Mouse (Mus musculus): Measurements from ENCODE around the gene Gkn1.

DNA sequence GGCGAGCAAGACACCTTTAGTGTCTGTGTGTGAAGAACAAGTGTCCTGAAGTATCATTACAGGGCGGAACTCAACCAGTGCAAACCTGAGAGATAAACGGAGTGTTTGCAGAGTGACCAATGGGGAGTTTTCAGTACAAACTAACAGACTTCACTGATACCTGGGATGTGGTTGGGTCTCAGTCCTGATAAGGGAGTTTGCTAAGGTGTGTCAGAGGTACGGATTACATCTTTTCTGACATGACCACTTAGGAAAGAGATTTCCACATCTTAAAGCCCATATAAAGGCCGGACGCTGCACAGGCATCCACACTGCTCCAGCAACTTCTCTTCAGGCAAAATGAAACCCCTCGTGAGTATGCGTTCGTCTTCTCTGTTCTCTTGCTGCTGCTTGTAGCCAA is 22.3 kb upstream of the Gkn1 start, which contains the start of gene Gkn2:
- TF ChIP-seq CTCF (IDR thresholded peaks at IDR 0.05; ENCODE audit: extremely low read depth, insufficient read depth, insufficient read length, insufficient replicate concordance) (no peak), POLR2A (IDR thresholded peaks at IDR 0.05; ENCODE audit: low read depth, low read length) (no peak)
